Mouse (Mus musculus): ENCODE results near the gene Pxmp4. TPM values are rescaled to one million over a fixed set of nuclear protein-coding genes. Genes with fewer than 3 reads are reported as not detected.

Gene Pxmp4
- polyA plus RNA-seq, 1 experiment from 2014 or later = 13.5 TPM

- no peak overlapping the region for H3K27ac ChIP-seq (replicated peaks; ENCODE audit: low read depth, low read length)
- no peak overlapping the region for H3K4me3 ChIP-seq (ENCODE audit: low read depth, low read length)
- H3K4me2 ChIP-seq (ENCODE audit: low read depth, severe bottlenecking) = no peak overlapping the region
- WGBS = 91% methylated on average over 4 of the region's 4 CpGs
- no peak overlapping the region for H3K9ac ChIP-seq (ENCODE audit: low read length)
- DNase-seq (ENCODE audit: low spot score) (no peak), ATAC-seq (ENCODE audit: insufficient number of reproducible peaks, low FRiP score, low TSS enrichment, low read depth) (no peak)
- H3K36me3 ChIP-seq (ENCODE audit: control insufficient read depth, insufficient read depth, low read length) = peaks cover 7% of the 10 kb centered on the region; the same call in 1 of the 2 replicates
- peaks cover 4% of the 10 kb centered on the region; the same call in 1 of the 2 replicates for H3K9me3 ChIP-seq (ENCODE audit: control insufficient read depth, low read length)
- no peaks in the 10 kb centered on the region for H3K4me1 ChIP-seq (ENCODE audit: control insufficient read depth, insufficient read depth, low read length)
- no peaks in the 10 kb centered on the region for H3K27me3 ChIP-seq (ENCODE audit: control insufficient read depth, insufficient read depth, low read length)
Measured at GRCm38 (mm10) chr2:154639115-154639514, 35.6 kb upstream of the Pxmp4 start.

- ATAC-seq (ENCODE audit: insufficient number of reproducible peaks, low FRiP score, low TSS enrichment, low read depth) (no peak), DNase-seq (ENCODE audit: low spot score) (no peak)
- no peaks in the 10 kb centered on the region for H3K27me3 ChIP-seq (ENCODE audit: control insufficient read depth, insufficient read depth, low read length)
- H3K9me3 ChIP-seq (ENCODE audit: control insufficient read depth, low read length) = peaks cover 4% of the 10 kb centered on the region; the same call in 1 of the 2 replicates
- H3K4me1 ChIP-seq (ENCODE audit: control insufficient read depth, insufficient read depth, low read length) = no peaks in the 10 kb centered on the region
- no peak overlapping the region for H3K4me2 ChIP-seq (ENCODE audit: low read depth, severe bottlenecking)
- H3K4me3 ChIP-seq (ENCODE audit: low read depth, low read length) = no peak overlapping the region
- H3K9ac ChIP-seq (ENCODE audit: low read length) = no peak overlapping the region
- H3K27ac ChIP-seq (replicated peaks; ENCODE audit: low read depth, low read length) = no peak overlapping the region
- 94% methylated on average over 3 of the region's 3 CpGs for WGBS
- H3K36me3 ChIP-seq (ENCODE audit: control insufficient read depth, insufficient read depth, low read length) = peaks cover 7% of the 10 kb centered on the region; the same call in 1 of the 2 replicates
Measured at GRCm38 (mm10) chr2:154638521-154638920, 35.0 kb upstream of the Pxmp4 start.

DNA sequence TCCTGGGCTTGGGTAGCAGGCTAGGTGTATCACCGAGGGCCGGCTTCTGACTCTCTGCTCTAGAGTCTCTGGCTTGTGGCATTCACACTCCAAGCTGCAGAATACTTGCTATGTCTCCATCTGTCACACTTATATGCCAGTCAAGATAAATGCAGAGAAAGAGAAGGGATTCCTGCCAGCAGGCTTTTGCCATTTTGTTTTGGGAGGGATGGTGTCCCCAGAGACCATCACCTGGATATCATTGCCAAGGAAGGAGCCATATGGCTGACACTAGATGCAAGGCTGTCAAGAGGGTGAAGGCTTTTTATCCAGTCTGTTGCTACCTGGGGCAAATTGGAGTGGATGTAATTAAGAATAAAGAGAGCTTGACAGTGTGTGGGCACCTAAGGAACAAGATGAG lies 32.3 kb upstream of the Pxmp4 start:
- H3K27me3 ChIP-seq (ENCODE audit: control insufficient read depth, insufficient read depth, low read length) = no peaks in the 10 kb centered on the region
- H3K4me1 ChIP-seq (ENCODE audit: control insufficient read depth, insufficient read depth, low read length) = no peaks in the 10 kb centered on the region
- WGBS = 94% methylated on average over 2 of the region's 2 CpGs
- H3K9me3 ChIP-seq (ENCODE audit: control insufficient read depth, low read length) = peaks cover 4% of the 10 kb centered on the region; the same call in 1 of the 2 replicates
- no peak overlapping the region for H3K27ac ChIP-seq (replicated peaks; ENCODE audit: low read depth, low read length)
- no peak for ATAC-seq (ENCODE audit: insufficient number of reproducible peaks, low FRiP score, low TSS enrichment, low read depth)
- DNase-seq (ENCODE audit: low spot score) = no peak
- peaks cover 7% of the 10 kb centered on the region; the same call in 1 of the 2 replicates for H3K36me3 ChIP-seq (ENCODE audit: control insufficient read depth, insufficient read depth, low read length)
- H3K9ac ChIP-seq (ENCODE audit: low read length) = no peak overlapping the region
- H3K4me2 ChIP-seq (ENCODE audit: low read depth, severe bottlenecking) = no peak overlapping the region
- no peak overlapping the region for H3K4me3 ChIP-seq (ENCODE audit: low read depth, low read length)

- H3K27me3 ChIP-seq (ENCODE audit: control insufficient read depth, insufficient read depth, low read length) = no peaks in the 10 kb centered on the region
- H3K4me2 ChIP-seq (ENCODE audit: low read depth, severe bottlenecking) = no peak overlapping the region
- no peak overlapping the region for H3K4me3 ChIP-seq (ENCODE audit: low read depth, low read length)
- DNase-seq (ENCODE audit: low spot score) (no peak), ATAC-seq (ENCODE audit: insufficient number of reproducible peaks, low FRiP score, low TSS enrichment, low read depth) (no peak)
- H3K27ac ChIP-seq (replicated peaks; ENCODE audit: low read depth, low read length) = no peak overlapping the region
- H3K4me1 ChIP-seq (ENCODE audit: control insufficient read depth, insufficient read depth, low read length) = no peaks in the 10 kb centered on the region
- H3K9me3 ChIP-seq (ENCODE audit: control insufficient read depth, low read length) = peaks cover 4% of the 10 kb centered on the region; the same call in 1 of the 2 replicates
- H3K36me3 ChIP-seq (ENCODE audit: control insufficient read depth, insufficient read depth, low read length) = peaks cover 7% of the 10 kb centered on the region; the same call in 1 of the 2 replicates
- no peak overlapping the region for H3K9ac ChIP-seq (ENCODE audit: low read length)
- WGBS = 94% methylated on average over 9 of the region's 9 CpGs
Measured at GRCm38 (mm10) chr2:154633876-154634644, 30.6 kb upstream of the Pxmp4 start.

DNA sequence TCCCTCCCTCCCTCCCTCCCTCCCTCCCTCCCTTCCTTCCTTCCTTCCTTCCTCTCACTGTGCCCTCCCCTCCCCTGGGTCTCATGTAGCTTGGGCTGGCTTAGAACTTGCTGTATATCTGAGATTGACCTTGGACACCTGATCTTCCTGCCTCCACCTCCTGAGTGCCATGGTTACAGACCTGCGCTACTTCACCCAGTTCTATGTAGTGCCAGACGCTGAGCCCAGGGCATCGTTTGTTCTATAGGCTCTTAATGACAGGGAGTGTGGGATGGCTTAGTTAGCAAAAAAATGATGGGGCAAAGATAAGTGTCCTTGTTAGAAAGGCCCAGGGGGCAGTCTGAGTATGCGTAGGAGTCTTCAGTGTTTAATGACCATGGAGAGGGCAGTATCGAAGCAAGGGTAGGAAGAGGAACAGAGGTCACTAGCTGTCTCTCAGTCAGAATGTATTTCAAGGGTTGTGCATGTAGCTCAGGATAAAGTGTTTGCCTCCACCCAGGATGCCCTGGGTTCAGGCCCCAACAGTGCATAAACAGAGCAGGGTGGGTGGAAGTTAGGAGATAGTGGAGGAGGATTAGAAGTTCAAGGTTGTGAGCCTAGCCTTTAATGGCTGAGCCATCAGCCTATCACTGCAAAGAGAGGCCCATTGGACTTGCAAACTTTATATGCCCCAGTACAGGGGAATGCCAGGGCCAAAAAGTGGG lies 29.7 kb upstream of the Pxmp4 start:
- DNase-seq (ENCODE audit: low spot score) = no peak
- Histone ChIP-seq H3K9ac (ENCODE audit: low read length) (no peak overlapping the region), H3K4me1 (ENCODE audit: control insufficient read depth, insufficient read depth, low read length) (no peaks in the 10 kb centered on the region), H3K27me3 (ENCODE audit: control insufficient read depth, insufficient read depth, low read length) (no peaks in the 10 kb centered on the region), H3K27ac (replicated peaks; ENCODE audit: low read depth, low read length) (no peak overlapping the region; the same call in 1 of the 2 replicates), H3K4me2 (ENCODE audit: low read depth, severe bottlenecking) (no peak overlapping the region), H3K4me3 (ENCODE audit: low read depth, low read length) (no peak overlapping the region), H3K9me3 (ENCODE audit: control insufficient read depth, low read length) (peaks cover under 1% of the 10 kb centered on the region; the same call in 1 of the 2 replicates), H3K36me3 (ENCODE audit: control insufficient read depth, insufficient read depth, low read length) (peaks cover 4% of the 10 kb centered on the region; the same call in 1 of the 2 replicates)
- no peak for ATAC-seq (ENCODE audit: insufficient number of reproducible peaks, low FRiP score, low TSS enrichment, low read depth)
- 93% methylated on average over 5 of the region's 5 CpGs for WGBS

- ATAC-seq (ENCODE audit: insufficient number of reproducible peaks, low FRiP score, low TSS enrichment, low read depth) = no peak
- no peaks in the 10 kb centered on the region for H3K9me3 ChIP-seq (ENCODE audit: control insufficient read depth, low read length)
- H3K36me3 ChIP-seq (ENCODE audit: control insufficient read depth, insufficient read depth, low read length) = no peaks in the 10 kb centered on the region; the same call in 1 of the 2 replicates
- 87% methylated on average over 16 of the region's 16 CpGs for WGBS
- H3K4me1 ChIP-seq (ENCODE audit: control insufficient read depth, insufficient read depth, low read length) = no peaks in the 10 kb centered on the region
- no peak overlapping the region for H3K9ac ChIP-seq (ENCODE audit: low read length)
- H3K4me2 ChIP-seq (ENCODE audit: low read depth, severe bottlenecking) = no peak overlapping the region
- no peak overlapping the region for H3K4me3 ChIP-seq (ENCODE audit: low read depth, low read length)
- H3K27me3 ChIP-seq (ENCODE audit: control insufficient read depth, insufficient read depth, low read length) = no peaks in the 10 kb centered on the region
- no peak for DNase-seq (ENCODE audit: low spot score)
- no peak overlapping the region for H3K27ac ChIP-seq (replicated peaks; ENCODE audit: low read depth, low read length)
Measured at GRCm38 (mm10) chr2:154632203-154632780, 28.8 kb upstream of the Pxmp4 start.

DNA sequence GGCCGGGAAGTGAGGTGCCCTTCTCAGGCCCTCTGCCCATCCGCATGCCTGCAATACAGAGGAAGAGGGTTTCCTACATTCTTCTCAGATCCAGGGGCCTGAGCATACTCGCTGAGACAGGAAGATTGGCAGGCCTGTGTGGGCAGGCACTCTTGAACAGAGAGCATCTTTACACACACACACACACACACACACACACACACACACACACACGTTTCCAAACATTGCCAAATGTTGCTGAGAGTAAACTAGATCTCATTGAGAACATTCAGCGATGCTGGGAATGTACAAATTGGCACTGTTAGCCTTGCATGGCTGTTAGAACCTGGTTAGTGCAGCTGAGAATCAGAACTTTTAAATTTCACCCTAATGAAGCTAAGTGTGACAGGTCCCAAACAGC lies 27.0 kb upstream of the Pxmp4 start:
- 88% methylated on average over 5 of the region's 5 CpGs for WGBS
- Histone ChIP-seq H3K4me1 (ENCODE audit: control insufficient read depth, insufficient read depth, low read length) (no peaks in the 10 kb centered on the region), H3K36me3 (ENCODE audit: control insufficient read depth, insufficient read depth, low read length) (no peaks in the 10 kb centered on the region; the same call in 1 of the 2 replicates), H3K9ac (ENCODE audit: low read length) (no peak overlapping the region), H3K27ac (replicated peaks; ENCODE audit: low read depth, low read length) (no peak overlapping the region), H3K4me3 (ENCODE audit: low read depth, low read length) (no peak overlapping the region), H3K27me3 (ENCODE audit: control insufficient read depth, insufficient read depth, low read length) (no peaks in the 10 kb centered on the region), H3K4me2 (ENCODE audit: low read depth, severe bottlenecking) (no peak overlapping the region), H3K9me3 (ENCODE audit: control insufficient read depth, low read length) (no peaks in the 10 kb centered on the region)
- DNase-seq (ENCODE audit: low spot score) (no peak), ATAC-seq (ENCODE audit: insufficient number of reproducible peaks, low FRiP score, low TSS enrichment, low read depth) (no peak)

GRCm38 (mm10) chr2:154624137-154624536 lies 20.6 kb upstream of the Pxmp4 start:
- H3K36me3 ChIP-seq (ENCODE audit: control insufficient read depth, insufficient read depth, low read length) = no peaks in the 10 kb centered on the region

More at GRCm38 (mm10) chr2:154624137-154624536, 20.6 kb upstream of the Pxmp4 start:
- no peak overlapping the region for H3K27ac ChIP-seq (replicated peaks; ENCODE audit: low read depth, low read length)
- H3K4me3 ChIP-seq (ENCODE audit: low read depth, low read length) = no peak overlapping the region
- H3K4me1 ChIP-seq (ENCODE audit: control insufficient read depth, insufficient read depth, low read length) = no peaks in the 10 kb centered on the region
- H3K9me3 ChIP-seq (ENCODE audit: control insufficient read depth, low read length) = no peaks in the 10 kb centered on the region
- DNase-seq (ENCODE audit: low spot score) (no peak), ATAC-seq (ENCODE audit: insufficient number of reproducible peaks, low FRiP score, low TSS enrichment, low read depth) (no peak)
- no peaks in the 10 kb centered on the region for H3K27me3 ChIP-seq (ENCODE audit: control insufficient read depth, insufficient read depth, low read length)
- no peak overlapping the region for H3K9ac ChIP-seq (ENCODE audit: low read length)
- no peak overlapping the region for H3K4me2 ChIP-seq (ENCODE audit: low read depth, severe bottlenecking)
